Mouse (Mus musculus): ENCODE data around the gene Pin1rt1. TPM values are rescaled to one million over a fixed set of nuclear protein-coding genes. Genes with fewer than 3 reads are reported as not detected.

Gene Pin1rt1
- total RNA-seq, 2 experiments from 2014 or later = not detected

Other genes with a start within 250 kb of the Pin1rt1 start
- 10 to 100 TPM; 47.3 to 48.0 TPM for gene Hipk3, start 221.9 kb downstream of the Pin1rt1 start, total RNA-seq (2021)
- 10 to 100 TPM; 41.6 to 43.0 TPM for gene Cstf3, start 125.9 kb downstream of the Pin1rt1 start, total RNA-seq (2021)
- gene Tcp11l1, start 4.2 kb downstream of the Pin1rt1 start, total RNA-seq (2021) = 10 to 100 TPM; 48.2 to 49.6 TPM
- gene Depdc7, start 26.5 kb upstream of the Pin1rt1 start, total RNA-seq (2021) = 1 to 10 TPM; 3.0 to 3.2 TPM
- gene Qser1, start 100.4 kb upstream of the Pin1rt1 start, total RNA-seq (2021) = 10 to 100 TPM; 13.5 to 16.1 TPM
- gene Prrg4, start 133.5 kb upstream of the Pin1rt1 start, total RNA-seq (2021) = 1 to 10 TPM in 1 of 2 experiments, under 1 TPM in 1; 0.96 to 1.1 TPM
- gene Ccdc73, start 151.4 kb upstream of the Pin1rt1 start, total RNA-seq (2021) = 1 to 10 TPM; 2.0 to 2.3 TPM